20 mouse cellular contexts compared by ENCODE assay signal in genomic region chr1:183504103-183504841, GRCm38 (mm10).
DNase-seq lines count a peak whose midpoint lies in the region; ATAC-seq and TF ChIP-seq lines count a peak whose summit lies in the region.
"Had no signal": no experiment of that assay in that cellular context is flagged by ENCODE, and none has a peak within 500 bp of the region (broad histone marks: within the 10 kb centered on the region; RNA-seq: fewer than 3 reads in every experiment).

No protein-coding gene starts in this region.

- no peaks in the 10 kb centered on the region for H3K27me3 ChIP-seq in midbrain, embryonic 11.5 days (ENCODE audit: control insufficient read depth, insufficient read depth, low read length)
- H3K27me3 ChIP-seq in midbrain, embryonic 16.5 days (ENCODE audit: control insufficient read depth, insufficient read depth, low read depth, low read length): no peaks in the 10 kb centered on the region
- H3K27me3 ChIP-seq in forebrain, embryonic 14.5 days (replicated peaks; ENCODE audit: control insufficient read depth, insufficient read depth, low read length): no peaks in the 10 kb centered on the region
- no peaks in the 10 kb centered on the region for H3K27me3 ChIP-seq in midbrain, embryonic 14.5 days (ENCODE audit: control insufficient read depth, insufficient read depth, low read length)
- H3K27me3 ChIP-seq in stomach, postnatal 0 days (ENCODE audit: control insufficient read depth, insufficient read depth, low read length): no peaks in the 10 kb centered on the region
- H3K27me3 ChIP-seq: embryonic facial prominence, embryonic 15.5 days; heart, embryonic 13.5 days; hindbrain, embryonic 15.5 days; lung, embryonic 15.5 days had no signal

- ATAC-seq in midbrain, embryonic 11.5 days (ENCODE audit: low FRiP score): peak; percentile 72
- ATAC-seq in midbrain, embryonic 16.5 days: no peak
- peak; percentile 26; the same call in 1 of the 2 replicates for ATAC-seq in forebrain, embryonic 14.5 days
- peak; percentile 31; the same call in 1 of the 2 replicates for ATAC-seq in midbrain, embryonic 14.5 days (ENCODE audit: low FRiP score, low TSS enrichment)
- ATAC-seq in stomach, postnatal 0 days (ENCODE audit: low FRiP score, low TSS enrichment): no peak

- 78% methylated on average over 14 of the region's 14 CpGs for WGBS in midbrain, embryonic 11.5 days
- 65% methylated on average over 14 of the region's 14 CpGs for WGBS in midbrain, embryonic 16.5 days
- WGBS in forebrain, embryonic 14.5 days: 77% methylated on average over 14 of the region's 14 CpGs
- WGBS in midbrain, embryonic 14.5 days: 63% methylated on average over 14 of the region's 14 CpGs
- WGBS in stomach, postnatal 0 days: 92% methylated on average over 14 of the region's 14 CpGs

- H3K4me2 ChIP-seq in midbrain, embryonic 11.5 days: no peak overlapping the region
- H3K4me2 ChIP-seq in midbrain, embryonic 16.5 days (ENCODE audit: low read length): no peak overlapping the region
- no peak overlapping the region for H3K4me2 ChIP-seq in forebrain, embryonic 14.5 days (ENCODE audit: low read length)
- H3K4me2 ChIP-seq in midbrain, embryonic 14.5 days (ENCODE audit: low read length): no peak overlapping the region
- no peak overlapping the region for H3K4me2 ChIP-seq in stomach, postnatal 0 days (replicated peaks; ENCODE audit: low read depth)
- H3K4me2 ChIP-seq: embryonic facial prominence, embryonic 15.5 days; heart, embryonic 13.5 days; hindbrain, embryonic 15.5 days; lung, embryonic 15.5 days had no signal

- DNase-seq in midbrain, embryonic 11.5 days (ENCODE audit: low spot score, missing footprints): peak; percentile 82
- peak; percentile 35 to 39 for DNase-seq in cerebellum, adult 18-20 months
- DNase-seq in forebrain, embryonic 14.5 days (ENCODE audit: low spot score): peak; percentile 16
- DNase-seq in midbrain, embryonic 14.5 days: peak; percentile 22
- DNase-seq in urinary bladder, adult 2 months (ENCODE audit: low spot score): no peak
- no peak for DNase-seq in stomach, postnatal 0 days (ENCODE audit: low spot score)
- no peak for DNase-seq in layer of hippocampus, adult 9-10 months (ENCODE audit: low spot score)
- DNase-seq: adrenal gland, postnatal 25 days; gastrocnemius, postnatal 36 days; kidney, adult 9 months; right cerebral cortex, postnatal 25 days; thymus, adult 2 months had no signal

- TF ChIP-seq EP300 in stomach, postnatal 0 days (optimal IDR thresholded peaks at IDR 0.05): no peak

- no peak overlapping the region for H3K4me3 ChIP-seq in midbrain, embryonic 11.5 days (ENCODE audit: low read depth, low read length)
- no peak overlapping the region for H3K4me3 ChIP-seq in midbrain, embryonic 16.5 days (ENCODE audit: low read depth, low read length)
- H3K4me3 ChIP-seq in forebrain, embryonic 14.5 days (ENCODE audit: low read depth, low read length): no peak overlapping the region
- no peak overlapping the region for H3K4me3 ChIP-seq in midbrain, embryonic 14.5 days (replicated peaks; ENCODE audit: low read depth, low read length)
- H3K4me3 ChIP-seq in stomach, postnatal 0 days (ENCODE audit: low read depth, low read length): no peak overlapping the region
- H3K4me3 ChIP-seq: embryonic facial prominence, embryonic 15.5 days; heart, embryonic 13.5 days; hindbrain, embryonic 15.5 days; left cerebral cortex, adult 2 months; lung, embryonic 15.5 days; megakaryocyte, embryonic 14.5 days had no signal

- H3K4me1 ChIP-seq in midbrain, embryonic 11.5 days (ENCODE audit: control insufficient read depth, insufficient read depth, low read length): no peaks in the 10 kb centered on the region
- no peaks in the 10 kb centered on the region for H3K4me1 ChIP-seq in midbrain, embryonic 16.5 days (ENCODE audit: control insufficient read depth, insufficient read depth, low read length)
- H3K4me1 ChIP-seq in forebrain, embryonic 14.5 days (ENCODE audit: control insufficient read depth, insufficient read depth, low read length): no peaks in the 10 kb centered on the region
- H3K4me1 ChIP-seq in midbrain, embryonic 14.5 days (ENCODE audit: control insufficient read depth, insufficient read depth, low read length): no peaks in the 10 kb centered on the region
- no peaks in the 10 kb centered on the region for H3K4me1 ChIP-seq in stomach, postnatal 0 days (replicated peaks; ENCODE audit: control insufficient read depth, insufficient read depth)
- H3K4me1 ChIP-seq: embryonic facial prominence, embryonic 15.5 days; heart, embryonic 13.5 days; hindbrain, embryonic 15.5 days; lung, embryonic 15.5 days; megakaryocyte, embryonic 14.5 days had no signal

- H3K27ac ChIP-seq in midbrain, embryonic 11.5 days (ENCODE audit: low read depth, low read length): no peak overlapping the region
- no peak overlapping the region for H3K27ac ChIP-seq in midbrain, embryonic 16.5 days (ENCODE audit: low read length)
- H3K27ac ChIP-seq in forebrain, embryonic 14.5 days (ENCODE audit: low read depth, low read length): no peak overlapping the region
- no peak overlapping the region for H3K27ac ChIP-seq in midbrain, embryonic 14.5 days (replicated peaks; ENCODE audit: low read depth, low read length)
- no peak overlapping the region for H3K27ac ChIP-seq in stomach, postnatal 0 days (replicated peaks)
- H3K27ac ChIP-seq: embryonic facial prominence, embryonic 15.5 days; heart, embryonic 13.5 days; hindbrain, embryonic 15.5 days; left cerebral cortex, adult 2 months; lung, embryonic 15.5 days had no signal

- H3K9ac ChIP-seq in midbrain, embryonic 11.5 days (ENCODE audit: low read length): no peak overlapping the region
- H3K9ac ChIP-seq in midbrain, embryonic 16.5 days (ENCODE audit: low read depth, low read length): no peak overlapping the region
- no peak overlapping the region for H3K9ac ChIP-seq in forebrain, embryonic 14.5 days (ENCODE audit: low read length)
- no peak overlapping the region for H3K9ac ChIP-seq in midbrain, embryonic 14.5 days (replicated peaks; ENCODE audit: low read length)
- H3K9ac ChIP-seq in stomach, postnatal 0 days (ENCODE audit: low read length): no peak overlapping the region
- H3K9ac ChIP-seq: embryonic facial prominence, embryonic 15.5 days; heart, embryonic 13.5 days; hindbrain, embryonic 15.5 days; lung, embryonic 15.5 days had no signal

- H3K9me3 ChIP-seq in midbrain, embryonic 11.5 days (ENCODE audit: control insufficient read depth, low read length): no peaks in the 10 kb centered on the region
- no peaks in the 10 kb centered on the region for H3K9me3 ChIP-seq in midbrain, embryonic 16.5 days (replicated peaks; ENCODE audit: control insufficient read depth, low read length, poor library complexity, severe bottlenecking)
- no peaks in the 10 kb centered on the region for H3K9me3 ChIP-seq in forebrain, embryonic 14.5 days (replicated peaks; ENCODE audit: control insufficient read depth, low read length)
- H3K9me3 ChIP-seq in midbrain, embryonic 14.5 days (ENCODE audit: control insufficient read depth, low read length): no peaks in the 10 kb centered on the region
- no peaks in the 10 kb centered on the region for H3K9me3 ChIP-seq in stomach, postnatal 0 days (ENCODE audit: control insufficient read depth, low read length)
- H3K9me3 ChIP-seq: embryonic facial prominence, embryonic 15.5 days; heart, embryonic 13.5 days; hindbrain, embryonic 15.5 days; lung, embryonic 15.5 days had no signal

- no peak for TF ChIP-seq CTCF in stomach, postnatal 0 days (IDR thresholded peaks at IDR 0.05; ENCODE audit: low read depth)

- H3K36me3 ChIP-seq in midbrain, embryonic 11.5 days (ENCODE audit: control insufficient read depth, insufficient read depth, low read length): no peaks in the 10 kb centered on the region
- H3K36me3 ChIP-seq in midbrain, embryonic 16.5 days (ENCODE audit: control insufficient read depth, insufficient read depth, low read length): no peaks in the 10 kb centered on the region
- H3K36me3 ChIP-seq in forebrain, embryonic 14.5 days (ENCODE audit: control insufficient read depth, insufficient read depth, low read length): no peaks in the 10 kb centered on the region
- H3K36me3 ChIP-seq in midbrain, embryonic 14.5 days (ENCODE audit: control insufficient read depth, insufficient read depth, low read length): no peaks in the 10 kb centered on the region
- H3K36me3 ChIP-seq in stomach, postnatal 0 days (ENCODE audit: control insufficient read depth, insufficient read depth, low read length): no peaks in the 10 kb centered on the region
- H3K36me3 ChIP-seq: embryonic facial prominence, embryonic 15.5 days; G1E; heart, embryonic 13.5 days; hindbrain, embryonic 15.5 days; lung, embryonic 15.5 days had no signal

Comparison
In these comparisons a context has a peak if more than half of its experiments do, and no peak if none do; other contexts are left out.
1. ATAC-seq: peak in midbrain, embryonic 11.5 days (single experiment), forebrain, embryonic 14.5 days (single experiment) and midbrain, embryonic 14.5 days (single experiment); none in midbrain, embryonic 16.5 days (single experiment) and stomach, postnatal 0 days (single experiment).
2. DNase-seq: peak in midbrain, embryonic 11.5 days (single experiment), cerebellum, adult 18-20 months (2 of 2), forebrain, embryonic 14.5 days (single experiment) and midbrain, embryonic 14.5 days (single experiment); none in urinary bladder, adult 2 months (single experiment), stomach, postnatal 0 days (single experiment) and layer of hippocampus, adult 9-10 months (single experiment).